8 mouse cellular contexts compared by ENCODE assay signal in genomic region chr15:24588943-24589342, GRCm38 (mm10).
DNase-seq lines count a peak whose midpoint lies in the region; ATAC-seq and TF ChIP-seq lines count a peak whose summit lies in the region.

No protein-coding gene starts in this region.

- no peaks in the 10 kb centered on the region for H3K9me3 ChIP-seq in forebrain, embryonic 14.5 days (replicated peaks; ENCODE audit: control insufficient read depth, low read length)

- peak; percentile 58 for ATAC-seq in CD4-positive, CD25-positive, alpha-beta regulatory T cell, adult 4 months
- peak; percentile 42; the same call in 1 of the 2 replicates for ATAC-seq in forebrain, embryonic 14.5 days

- TF ChIP-seq POLR2A in lung, adult 2 months (IDR thresholded peaks at IDR 0.05; ENCODE audit: borderline replicate concordance, extremely low read depth, low read depth, low read length) = no peak

- H3K36me3 ChIP-seq in forebrain, embryonic 14.5 days (ENCODE audit: control insufficient read depth, insufficient read depth, low read length) = no peaks in the 10 kb centered on the region

- WGBS in forebrain, embryonic 14.5 days = 26% methylated on average over 4 of the region's 4 CpGs
- 15% methylated on average over 4 of the region's 4 CpGs for WGBS in lung, adult 2 months

- no peaks in the 10 kb centered on the region for H3K27me3 ChIP-seq in forebrain, embryonic 14.5 days (replicated peaks; ENCODE audit: control insufficient read depth, insufficient read depth, low read length)

- no peaks in the 10 kb centered on the region for H3K4me1 ChIP-seq in forebrain, embryonic 14.5 days (ENCODE audit: control insufficient read depth, insufficient read depth, low read length)
- H3K4me1 ChIP-seq in lung, adult 2 months (ENCODE audit: control insufficient read depth, insufficient read depth, low read length) = no peaks in the 10 kb centered on the region

- no peak overlapping the region for H3K27ac ChIP-seq in forebrain, embryonic 14.5 days (ENCODE audit: low read depth, low read length)

- no peak overlapping the region for H3K4me3 ChIP-seq in forebrain, embryonic 14.5 days (ENCODE audit: low read depth, low read length)
- no peak overlapping the region for H3K4me3 ChIP-seq in lung, adult 2 months (replicated peaks; ENCODE audit: extremely low read depth, low read depth, low read length)

- no peak overlapping the region for H3K9ac ChIP-seq in forebrain, embryonic 14.5 days (ENCODE audit: low read length)

- no peak overlapping the region for H3K4me2 ChIP-seq in forebrain, embryonic 14.5 days (ENCODE audit: low read length)

- no peak for TF ChIP-seq CTCF in lung, adult 2 months (IDR thresholded peaks at IDR 0.05; ENCODE audit: insufficient read depth, low read length)

- peak; percentile 27 to 79 for DNase-seq in adrenal gland, adult (ENCODE audit: inconsistent age in 2 of 2, low spot score in 1 of 2)
- no peak for DNase-seq in adrenal gland, postnatal 4 days (ENCODE audit: low spot score in 2 of 2)
- DNase-seq in c-Kit-positive CD71-negative TER-119-negative erythroid progenitor cells, embryonic 14.5 days (ENCODE audit: low read depth) = peak; percentile 37
- peak; percentile 80 for DNase-seq in forebrain, embryonic 14.5 days (ENCODE audit: low spot score)
- DNase-seq in kidney, postnatal 14 days = peak; percentile 50
- DNase-seq in lung, adult 2 months = peak; percentile 13
- peak; percentile 58 to 76 for DNase-seq in right cerebral cortex, postnatal 10 days (ENCODE audit: low spot score in 2 of 2)

Comparison
In these comparisons a context has a peak if more than half of its experiments do, and no peak if none do; other contexts are left out.
1. DNase-seq: peak in adrenal gland, adult (2 of 2), c-Kit-positive CD71-negative TER-119-negative erythroid progenitor cells, embryonic 14.5 days (single experiment), forebrain, embryonic 14.5 days (single experiment), kidney, postnatal 14 days (single experiment), lung, adult 2 months (single experiment) and right cerebral cortex, postnatal 10 days (2 of 2); none in adrenal gland, postnatal 4 days (0 of 2).